Mouse (Mus musculus) liver, adult 2 months (tissue): Measurements from ENCODE around the gene Agps.

Experiments used
- CTCF ChIP-seq: fragments of 200-500 bp; IDR thresholded peaks from 2 replicates; pipeline ENCODE4 v1.5.1; 2011; ENCODE audit warnings: low read depth, low read length, control low read depth
- POLR2A ChIP-seq: fragments of 200-500 bp; IDR thresholded peaks from 2 replicates; pipeline ENCODE4 v1.6.1; 2011; ENCODE audit warnings: low read length, control low read depth; ENCODE audit not compliant: insufficient read depth; ENCODE audit errors: extremely low read depth

DNA sequence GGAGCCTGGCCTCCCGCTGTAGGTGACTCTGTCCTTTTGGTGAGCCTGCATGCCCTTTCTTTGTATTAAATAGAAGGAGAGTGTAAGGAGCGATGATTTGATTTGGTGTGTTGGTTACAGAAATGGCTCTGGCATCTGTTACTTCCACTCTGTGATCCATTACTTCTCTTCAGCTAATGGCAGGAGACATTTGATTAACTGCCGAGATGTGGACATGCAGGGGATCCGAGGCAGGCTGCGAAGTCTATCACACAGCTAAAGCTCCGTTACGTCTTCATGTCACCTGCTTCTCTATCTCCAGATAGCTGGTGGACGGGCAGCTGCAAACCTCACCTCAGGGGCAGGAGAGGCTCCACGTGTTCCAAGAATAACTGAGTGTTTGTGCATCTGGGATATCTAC is 142.2 kb downstream of the Agps start:
- TF ChIP-seq CTCF, result no peak
- no peak for TF ChIP-seq POLR2A
